8 mouse cellular contexts compared by ENCODE assay signal in the genomic region with DNA sequence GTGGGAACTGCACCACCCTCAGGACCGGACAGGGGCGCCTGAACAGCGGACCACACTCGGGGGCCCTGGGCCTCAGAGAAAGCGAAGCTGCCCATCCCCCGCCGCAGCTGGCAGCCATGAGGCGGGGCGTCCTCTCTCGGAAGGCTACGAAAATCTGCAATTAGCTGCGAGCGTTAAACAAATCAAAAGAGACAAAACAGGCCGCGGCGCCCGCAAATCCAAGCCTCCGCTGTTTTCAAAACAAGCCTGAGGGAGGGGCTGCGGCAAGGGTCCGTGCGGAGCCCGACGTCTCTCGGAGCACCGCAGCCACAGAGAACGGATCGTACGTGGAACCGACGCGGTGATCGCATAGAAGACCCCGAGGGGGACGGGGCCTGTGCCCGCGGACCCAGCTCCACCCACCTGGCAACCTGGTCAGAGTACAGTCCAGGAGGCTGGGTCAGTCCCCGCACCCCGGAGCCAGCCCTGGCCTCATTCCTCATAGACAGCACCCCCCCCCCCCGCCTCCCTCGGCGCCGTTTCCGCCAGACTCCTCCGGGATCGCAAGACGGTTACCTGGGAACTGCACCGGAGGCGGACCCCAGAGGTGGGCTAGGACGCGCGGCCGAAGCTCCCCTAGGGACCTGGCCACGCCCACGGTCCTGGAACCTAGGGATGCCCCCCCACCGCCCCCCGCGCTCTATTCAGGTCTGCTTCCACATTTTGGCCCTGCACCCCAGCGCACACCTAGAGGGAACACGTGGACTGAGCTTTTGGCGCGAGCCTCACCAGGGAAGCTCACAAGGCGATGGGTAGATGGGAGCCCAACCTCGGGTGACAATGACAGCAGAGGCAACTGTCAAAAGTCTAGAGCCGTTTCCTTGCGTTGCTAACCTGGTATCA. TPM values are rescaled to one million over a fixed set of nuclear protein-coding genes. Genes with fewer than 3 reads are reported as not detected.
DNase-seq lines count a peak whose midpoint lies in the region; ATAC-seq and TF ChIP-seq lines count a peak whose summit lies in the region.

No protein-coding gene starts in this region.

- no peak for TF ChIP-seq POLR2A in ES-Bruce4 (IDR thresholded peaks at IDR 0.05; ENCODE audit: insufficient read depth, low read length)

- WGBS in embryonic facial prominence, embryonic 12.5 days = under 1% methylated on average over 65 of the region's 65 CpGs
- under 1% methylated on average over 65 of the region's 65 CpGs for WGBS in hindbrain, embryonic 15.5 days
- under 1% methylated on average over 61 of the region's 65 CpGs for WGBS in limb, embryonic 15.5 days
- WGBS in midbrain, postnatal 0 days = under 1% methylated on average over 63 of the region's 65 CpGs

- no peak for ATAC-seq in embryonic facial prominence, embryonic 12.5 days (ENCODE audit: insufficient number of reproducible peaks, insufficient read depth, low FRiP score, low TSS enrichment)
- peak; percentile 40; the same call in 1 of the 2 replicates for ATAC-seq in hindbrain, embryonic 15.5 days (ENCODE audit: low FRiP score, low read depth)
- ATAC-seq in limb, embryonic 15.5 days (ENCODE audit: insufficient number of reproducible peaks, low FRiP score, low TSS enrichment, low read depth) = no peak
- peak; percentile 63 for ATAC-seq in midbrain, postnatal 0 days (ENCODE audit: low FRiP score)

- H3K4me1 ChIP-seq in ES-Bruce4 (ENCODE audit: control insufficient read depth, insufficient read depth, low read length) = peaks cover 22% of the 10 kb centered on the region
- peaks cover 88% of the 10 kb centered on the region for H3K4me1 ChIP-seq in embryonic facial prominence, embryonic 12.5 days
- H3K4me1 ChIP-seq in hindbrain, embryonic 15.5 days (replicated peaks) = peaks cover 95% of the 10 kb centered on the region
- peaks cover 90% of the 10 kb centered on the region for H3K4me1 ChIP-seq in limb, embryonic 15.5 days
- peaks cover 35% of the 10 kb centered on the region for H3K4me1 ChIP-seq in midbrain, postnatal 0 days (ENCODE audit: insufficient read depth, low read length)

- H3K27ac ChIP-seq in ES-Bruce4 (ENCODE audit: insufficient read depth, low read length) = no peak overlapping the region
- peak overlapping the region; percentile 79 for H3K27ac ChIP-seq in embryonic facial prominence, embryonic 12.5 days
- peak overlapping the region; percentile 80 for H3K27ac ChIP-seq in hindbrain, embryonic 15.5 days (replicated peaks)
- H3K27ac ChIP-seq in limb, embryonic 15.5 days = peak overlapping the region; percentile 72
- H3K27ac ChIP-seq in midbrain, postnatal 0 days (ENCODE audit: low read depth, low read length) = peak overlapping the region; percentile 55

- TF ChIP-seq CTCF in ES-Bruce4 (IDR thresholded peaks at IDR 0.05; ENCODE audit: low read depth, low read length) = no peak
- TF ChIP-seq CTCF in midbrain, postnatal 0 days (IDR thresholded peaks at IDR 0.05) = peak; percentile 18; the same call in 1 of the 2 replicates

- H3K4me3 ChIP-seq in ES-Bruce4 (ENCODE audit: low read depth, low read length) = peak overlapping the region; percentile 72
- peak overlapping the region; percentile 59 for H3K4me3 ChIP-seq in embryonic facial prominence, embryonic 12.5 days
- H3K4me3 ChIP-seq in hindbrain, embryonic 15.5 days = peak overlapping the region; percentile 51
- H3K4me3 ChIP-seq in limb, embryonic 15.5 days = peak overlapping the region; percentile 53
- H3K4me3 ChIP-seq in midbrain, postnatal 0 days (ENCODE audit: low read depth, low read length) = peak overlapping the region; percentile 59

- peak overlapping the region; percentile 70 for H3K9ac ChIP-seq in ES-Bruce4 (ENCODE audit: low read depth, poor library complexity, severe bottlenecking)
- peak overlapping the region; percentile 74 for H3K9ac ChIP-seq in embryonic facial prominence, embryonic 12.5 days
- H3K9ac ChIP-seq in hindbrain, embryonic 15.5 days = peak overlapping the region; percentile 60
- peak overlapping the region; percentile 54 for H3K9ac ChIP-seq in limb, embryonic 15.5 days
- peak overlapping the region; percentile 75 for H3K9ac ChIP-seq in midbrain, postnatal 0 days (replicated peaks; ENCODE audit: low read length, poor library complexity, severe bottlenecking)

- H3K9me3 ChIP-seq in ES-Bruce4 (replicated peaks; ENCODE audit: control insufficient read depth, insufficient read depth, low read length, poor library complexity, severe bottlenecking) = no peaks in the 10 kb centered on the region
- H3K9me3 ChIP-seq in embryonic facial prominence, embryonic 12.5 days = no peaks in the 10 kb centered on the region
- H3K9me3 ChIP-seq in hindbrain, embryonic 15.5 days = no peaks in the 10 kb centered on the region
- H3K9me3 ChIP-seq in limb, embryonic 15.5 days = no peaks in the 10 kb centered on the region
- no peaks in the 10 kb centered on the region for H3K9me3 ChIP-seq in midbrain, postnatal 0 days (ENCODE audit: low read length)

- H3K27me3 ChIP-seq in ES-Bruce4 (ENCODE audit: control insufficient read depth, insufficient read depth, low read length, poor library complexity, severe bottlenecking) = no peaks in the 10 kb centered on the region
- no peaks in the 10 kb centered on the region for H3K27me3 ChIP-seq in embryonic facial prominence, embryonic 12.5 days
- no peaks in the 10 kb centered on the region for H3K27me3 ChIP-seq in hindbrain, embryonic 15.5 days
- H3K27me3 ChIP-seq in limb, embryonic 15.5 days = no peaks in the 10 kb centered on the region
- H3K27me3 ChIP-seq in midbrain, postnatal 0 days (ENCODE audit: insufficient read depth, low read length) = no peaks in the 10 kb centered on the region

- peak; percentile 46 for DNase-seq in gastrocnemius, postnatal 14 days
- DNase-seq in gastrocnemius, postnatal 25 days = no peak
- DNase-seq in midbrain, postnatal 0 days (ENCODE audit: low spot score) = peak; percentile 67
- DNase-seq in T-cell, adult 2 months (ENCODE audit: low spot score) = no peak

- peak overlapping the region; percentile 100 for H3K4me2 ChIP-seq in embryonic facial prominence, embryonic 12.5 days (replicated peaks)
- H3K4me2 ChIP-seq in hindbrain, embryonic 15.5 days = peak overlapping the region; percentile 99
- H3K4me2 ChIP-seq in limb, embryonic 15.5 days = peak overlapping the region; percentile 98
- peak overlapping the region; percentile 96 for H3K4me2 ChIP-seq in midbrain, postnatal 0 days (ENCODE audit: low read depth, low read length, poor library complexity, severe bottlenecking)

- TF ChIP-seq EP300 in ES-Bruce4 (IDR thresholded peaks at IDR 0.05; ENCODE audit: insufficient read depth, low read depth, low read length) = no peak

- no peaks in the 10 kb centered on the region for H3K36me3 ChIP-seq in ES-Bruce4 (ENCODE audit: control insufficient read depth, insufficient read depth, low read length, poor library complexity, severe bottlenecking)
- H3K36me3 ChIP-seq in embryonic facial prominence, embryonic 12.5 days = peaks cover 7% of the 10 kb centered on the region
- peaks cover 6% of the 10 kb centered on the region; the same call in 1 of the 2 replicates for H3K36me3 ChIP-seq in hindbrain, embryonic 15.5 days
- 0 out of 2 replicates have a peak, but pooled peaks cover 3% of the 10 kb centered on the region for H3K36me3 ChIP-seq in limb, embryonic 15.5 days
- 0 out of 2 replicates have a peak, but pooled peaks cover 4% of the 10 kb centered on the region for H3K36me3 ChIP-seq in midbrain, postnatal 0 days (ENCODE audit: insufficient read depth, low read length)

- intact Hi-C loops in gastrocnemius, postnatal 14 days (cut with DNase I; ENCODE audit: low total_unique reads) = no loop called here

RNA-seq across cellular contexts. Expression of a gene that starts 7.3 kb away (rescaled TPM):
- 10 to 100 TPM; 20.9 to 23.8 TPM for total RNA-seq in gastrocnemius, postnatal 14 days (2021)
- total RNA-seq in gastrocnemius, postnatal 25 days (2021) = 10 to 100 TPM in 1 of 2 experiments, 1 to 10 TPM in 1; 8.5 to 11.9 TPM
- polyA plus RNA-seq in ES-Bruce4 (2011; ENCODE audit: insufficient read depth, insufficient read length, low read depth, missing spikeins) = 86.1 and 96.7 TPM in 2 replicates
- 169 and 182 TPM in 2 replicates for polyA plus RNA-seq in embryonic facial prominence, embryonic 12.5 days (2016; fragmentation: Nextera tagmentation; extraction: Ambion mirVana)
- polyA plus RNA-seq in hindbrain, embryonic 15.5 days (2015; fragmentation: Nextera tagmentation; extraction: Ambion mirVana) = 90.7 and 105 TPM in 2 replicates
- 144 and 149 TPM in 2 replicates for polyA plus RNA-seq in limb, embryonic 15.5 days (2015; fragmentation: Nextera tagmentation; extraction: Ambion mirVana)
- total RNA-seq in midbrain, postnatal 0 days (2014; rRNA removed) = 153 and 199 TPM in 2 replicates
- 46.8 and 50.4 TPM in 2 replicates for polyA plus RNA-seq in midbrain, postnatal 0 days (2015; fragmentation: Nextera tagmentation; extraction: Ambion mirVana)

RNA-seq across cellular contexts. Expression of a gene that starts 23.0 kb away (rescaled TPM):
- total RNA-seq in gastrocnemius, postnatal 14 days (2021) = 1 to 10 TPM; 4.1 to 5.4 TPM
- 1 to 10 TPM; 6.6 to 8.4 TPM for total RNA-seq in gastrocnemius, postnatal 25 days (2021)
- 9.1 and 10.0 TPM in 2 replicates for polyA plus RNA-seq in ES-Bruce4 (2011; ENCODE audit: insufficient read depth, insufficient read length, low read depth, missing spikeins)
- 30.2 and 30.3 TPM in 2 replicates for polyA plus RNA-seq in embryonic facial prominence, embryonic 12.5 days (2016; fragmentation: Nextera tagmentation; extraction: Ambion mirVana)
- 80.4 and 93.7 TPM in 2 replicates for polyA plus RNA-seq in hindbrain, embryonic 15.5 days (2015; fragmentation: Nextera tagmentation; extraction: Ambion mirVana)
- polyA plus RNA-seq in limb, embryonic 15.5 days (2015; fragmentation: Nextera tagmentation; extraction: Ambion mirVana) = 12.4 and 13.0 TPM in 2 replicates
- total RNA-seq in midbrain, postnatal 0 days (2014; rRNA removed) = 98.8 and 115 TPM in 2 replicates
- polyA plus RNA-seq in midbrain, postnatal 0 days (2015; fragmentation: Nextera tagmentation; extraction: Ambion mirVana) = 88.2 and 88.3 TPM in 2 replicates

RNA-seq across cellular contexts. Expression of a gene that starts 23.8 kb away (rescaled TPM):
- 1 to 10 TPM; 1.7 TPM for total RNA-seq in gastrocnemius, postnatal 14 days (2021)
- total RNA-seq in gastrocnemius, postnatal 25 days (2021) = 1 to 10 TPM in 1 of 2 experiments, under 1 TPM in 1; 0.67 to 2.1 TPM
- polyA plus RNA-seq in ES-Bruce4 (2011; ENCODE audit: insufficient read depth, insufficient read length, low read depth, missing spikeins) = 9.1 and 9.3 TPM in 2 replicates
- 14.0 and 16.4 TPM in 2 replicates for polyA plus RNA-seq in embryonic facial prominence, embryonic 12.5 days (2016; fragmentation: Nextera tagmentation; extraction: Ambion mirVana)
- polyA plus RNA-seq in hindbrain, embryonic 15.5 days (2015; fragmentation: Nextera tagmentation; extraction: Ambion mirVana) = 27.3 and 28.3 TPM in 2 replicates
- 7.8 and 8.3 TPM in 2 replicates for polyA plus RNA-seq in limb, embryonic 15.5 days (2015; fragmentation: Nextera tagmentation; extraction: Ambion mirVana)
- 26.9 and 34.8 TPM in 2 replicates for total RNA-seq in midbrain, postnatal 0 days (2014; rRNA removed)
- 18.9 and 19.3 TPM in 2 replicates for polyA plus RNA-seq in midbrain, postnatal 0 days (2015; fragmentation: Nextera tagmentation; extraction: Ambion mirVana)

RNA-seq across cellular contexts. Expression of a gene that starts 32.8 kb away (rescaled TPM):
- 100 to 1,000 TPM in 1 of 2 experiments, 10 to 100 TPM in 1; 91.5 to 104 TPM for total RNA-seq in gastrocnemius, postnatal 14 days (2021)
- total RNA-seq in gastrocnemius, postnatal 25 days (2021) = 100 to 1,000 TPM; 140 to 157 TPM
- 33.2 and 38.2 TPM in 2 replicates for polyA plus RNA-seq in ES-Bruce4 (2011; ENCODE audit: insufficient read depth, insufficient read length, low read depth, missing spikeins)
- 7.5 and 7.6 TPM in 2 replicates for polyA plus RNA-seq in embryonic facial prominence, embryonic 12.5 days (2016; fragmentation: Nextera tagmentation; extraction: Ambion mirVana)
- polyA plus RNA-seq in hindbrain, embryonic 15.5 days (2015; fragmentation: Nextera tagmentation; extraction: Ambion mirVana) = 4.2 and 4.6 TPM in 2 replicates
- polyA plus RNA-seq in limb, embryonic 15.5 days (2015; fragmentation: Nextera tagmentation; extraction: Ambion mirVana) = 7.1 and 15.4 TPM in 2 replicates
- 1.5 and 4.7 TPM in 2 replicates for total RNA-seq in midbrain, postnatal 0 days (2014; rRNA removed)
- polyA plus RNA-seq in midbrain, postnatal 0 days (2015; fragmentation: Nextera tagmentation; extraction: Ambion mirVana) = 2.0 and 3.2 TPM in 2 replicates

RNA-seq across cellular contexts. Expression of a gene that starts 38.1 kb away (rescaled TPM):
- 10 to 100 TPM; 56.2 to 57.3 TPM for total RNA-seq in gastrocnemius, postnatal 14 days (2021)
- 10 to 100 TPM; 71.1 to 72.5 TPM for total RNA-seq in gastrocnemius, postnatal 25 days (2021)
- 13.3 and 14.3 TPM in 2 replicates for polyA plus RNA-seq in ES-Bruce4 (2011; ENCODE audit: insufficient read depth, insufficient read length, low read depth, missing spikeins)
- 38.9 and 41.9 TPM in 2 replicates for polyA plus RNA-seq in embryonic facial prominence, embryonic 12.5 days (2016; fragmentation: Nextera tagmentation; extraction: Ambion mirVana)
- polyA plus RNA-seq in hindbrain, embryonic 15.5 days (2015; fragmentation: Nextera tagmentation; extraction: Ambion mirVana) = 71.3 and 73.4 TPM in 2 replicates
- polyA plus RNA-seq in limb, embryonic 15.5 days (2015; fragmentation: Nextera tagmentation; extraction: Ambion mirVana) = 24.5 and 25.0 TPM in 2 replicates
- total RNA-seq in midbrain, postnatal 0 days (2014; rRNA removed) = 225 and 315 TPM in 2 replicates
- 76.5 and 87.1 TPM in 2 replicates for polyA plus RNA-seq in midbrain, postnatal 0 days (2015; fragmentation: Nextera tagmentation; extraction: Ambion mirVana)

Comparison
In these comparisons a context has a peak if more than half of its experiments do, and no peak if none do; other contexts are left out.
1. DNase-seq: peak in gastrocnemius, postnatal 14 days (single experiment) and midbrain, postnatal 0 days (single experiment); none in gastrocnemius, postnatal 25 days (single experiment) and T-cell, adult 2 months (single experiment).
2. ATAC-seq: peak in hindbrain, embryonic 15.5 days (single experiment) and midbrain, postnatal 0 days (single experiment); none in embryonic facial prominence, embryonic 12.5 days (single experiment) and limb, embryonic 15.5 days (single experiment).
3. Peak in every context shown above with its lines, with median percentiles within 50 percentile points of each other: H3K4me3 ChIP-seq, H3K9ac ChIP-seq and H3K4me2 ChIP-seq.